Mouse (Mus musculus): ENCODE data around the gene Nme9. TPM values are rescaled to one million over a fixed set of nuclear protein-coding genes. Genes with fewer than 3 reads are reported as not detected.

The Nme9 gene
- polyA plus RNA-seq, 1 experiment from 2014 or later = 1.6 TPM

GRCm38 (mm10) chr9:99464876-99465275 is 13.6 kb downstream of the Nme9 start:
- Histone ChIP-seq H3K4me3 (no peak overlapping the region), H3K4me2 (replicated peaks) (no peak overlapping the region), H3K9me3 (no peaks in the 10 kb centered on the region), H3K27ac (replicated peaks) (no peak overlapping the region), H3K27me3 (no peaks in the 10 kb centered on the region), H3K36me3 (no peaks in the 10 kb centered on the region), H3K9ac (replicated peaks) (no peak overlapping the region), H3K4me1 (no peaks in the 10 kb centered on the region)
- ATAC-seq (replicated peaks) = no peak
- WGBS = 78% methylated on average over 6 of the region's 6 CpGs

- Histone ChIP-seq H3K4me2 (replicated peaks) (no peak overlapping the region), H3K9me3 (no peaks in the 10 kb centered on the region), H3K27ac (replicated peaks) (no peak overlapping the region), H3K9ac (replicated peaks) (no peak overlapping the region), H3K27me3 (no peaks in the 10 kb centered on the region), H3K4me1 (peaks cover 5% of the 10 kb centered on the region; the same call in 1 of the 2 replicates), H3K36me3 (no peaks in the 10 kb centered on the region), H3K4me3 (no peak overlapping the region)
- 86% methylated on average over 9 of the region's 9 CpGs for WGBS
- ATAC-seq (replicated peaks) = no peak
These were observed 17.3 kb downstream of the Nme9 start for GRCm38 (mm10) chr9:99468572-99468971.

GRCm38 (mm10) chr9:99469681-99470273 is 18.5 kb downstream of the Nme9 start:
- WGBS = 73% methylated on average over 8 of the region's 8 CpGs

GRCm38 (mm10) chr9:99470347-99471092 is 19.2 kb downstream of the Nme9 start:
- peaks cover 5% of the 10 kb centered on the region; the same call in 1 of the 2 replicates for H3K4me1 ChIP-seq
- no peak overlapping the region for H3K9ac ChIP-seq (replicated peaks)
- H3K4me2 ChIP-seq (replicated peaks) = no peak overlapping the region
- peaks cover 2% of the 10 kb centered on the region; the same call in 1 of the 2 replicates for H3K36me3 ChIP-seq
- no peak overlapping the region for H3K27ac ChIP-seq (replicated peaks)
- H3K4me3 ChIP-seq = no peak overlapping the region
- no peaks in the 10 kb centered on the region for H3K27me3 ChIP-seq
- ATAC-seq (replicated peaks) = no peak
- no peaks in the 10 kb centered on the region for H3K9me3 ChIP-seq
- 61% methylated on average over 16 of the region's 16 CpGs for WGBS

More at GRCm38 (mm10) chr9:99469681-99470273, 18.5 kb downstream of the Nme9 start:
- ATAC-seq (replicated peaks) = no peak
- H3K9ac ChIP-seq (replicated peaks) = no peak overlapping the region
- H3K4me1 ChIP-seq = peaks cover 5% of the 10 kb centered on the region; the same call in 1 of the 2 replicates
- H3K27me3 ChIP-seq = no peaks in the 10 kb centered on the region
- H3K27ac ChIP-seq (replicated peaks) = no peak overlapping the region
- peaks cover under 1% of the 10 kb centered on the region; the same call in 1 of the 2 replicates for H3K36me3 ChIP-seq
- H3K9me3 ChIP-seq = no peaks in the 10 kb centered on the region
- no peak overlapping the region for H3K4me3 ChIP-seq
- no peak overlapping the region for H3K4me2 ChIP-seq (replicated peaks)

- no peak overlapping the region for H3K4me2 ChIP-seq (replicated peaks)
- H3K27ac ChIP-seq (replicated peaks) = no peak overlapping the region
- no peaks in the 10 kb centered on the region for H3K9me3 ChIP-seq
- peaks cover 2% of the 10 kb centered on the region; the same call in 1 of the 2 replicates for H3K36me3 ChIP-seq
- H3K9ac ChIP-seq (replicated peaks) = no peak overlapping the region
- peaks cover 5% of the 10 kb centered on the region; the same call in 1 of the 2 replicates for H3K4me1 ChIP-seq
- H3K4me3 ChIP-seq = no peak overlapping the region
- no peak for ATAC-seq (replicated peaks)
- WGBS = 92% methylated on average over 7 of the region's 7 CpGs
- H3K27me3 ChIP-seq = no peaks in the 10 kb centered on the region
These were observed 20.1 kb downstream of the Nme9 start for GRCm38 (mm10) chr9:99471334-99471733.

- Histone ChIP-seq H3K9me3 (no peaks in the 10 kb centered on the region), H3K4me3 (no peak overlapping the region), H3K27ac (replicated peaks) (peak overlapping the region; percentile 41; the same call in 1 of the 2 replicates), H3K4me1 (peaks cover 24% of the 10 kb centered on the region), H3K4me2 (replicated peaks) (no peak overlapping the region), H3K27me3 (no peaks in the 10 kb centered on the region), H3K36me3 (peaks cover 11% of the 10 kb centered on the region), H3K9ac (replicated peaks) (no peak overlapping the region)
- 59% methylated on average over 9 of the region's 9 CpGs for WGBS
- ATAC-seq (replicated peaks) = 0 out of 2 replicates have a peak, but pooled peaks have one; percentile 27
These were observed 28.0 kb downstream of the Nme9 start for GRCm38 (mm10) chr9:99479181-99479711.

- Histone ChIP-seq H3K9ac (replicated peaks) (no peak overlapping the region), H3K27ac (replicated peaks) (no peak overlapping the region), H3K4me1 (peaks cover 24% of the 10 kb centered on the region), H3K9me3 (no peaks in the 10 kb centered on the region), H3K27me3 (no peaks in the 10 kb centered on the region), H3K4me2 (replicated peaks) (no peak overlapping the region), H3K4me3 (no peak overlapping the region), H3K36me3 (peaks cover 13% of the 10 kb centered on the region)
- WGBS = 86% methylated on average over 4 of the region's 4 CpGs
- no peak; the same call in 1 of the 2 replicates for ATAC-seq (replicated peaks)
These were observed 29.5 kb downstream of the Nme9 start for GRCm38 (mm10) chr9:99480764-99481163.

GRCm38 (mm10) chr9:99483191-99483590 is 31.9 kb downstream of the Nme9 start:
- Histone ChIP-seq H3K9ac (replicated peaks) (no peak overlapping the region), H3K27me3 (no peaks in the 10 kb centered on the region), H3K36me3 (peaks cover 29% of the 10 kb centered on the region), H3K27ac (replicated peaks) (no peak overlapping the region), H3K9me3 (no peaks in the 10 kb centered on the region), H3K4me1 (peaks cover 24% of the 10 kb centered on the region), H3K4me3 (no peak overlapping the region), H3K4me2 (replicated peaks) (no peak overlapping the region)
- ATAC-seq (replicated peaks) = no peak
- WGBS = 91% methylated on average over 4 of the region's 4 CpGs

GRCm38 (mm10) chr9:99484632-99485031 is 33.4 kb downstream of the Nme9 start:
- Histone ChIP-seq H3K36me3 (peaks cover 29% of the 10 kb centered on the region), H3K27ac (replicated peaks) (no peak overlapping the region), H3K4me2 (replicated peaks) (no peak overlapping the region), H3K9me3 (no peaks in the 10 kb centered on the region), H3K4me1 (peaks cover 14% of the 10 kb centered on the region), H3K4me3 (no peak overlapping the region), H3K27me3 (no peaks in the 10 kb centered on the region), H3K9ac (replicated peaks) (no peak overlapping the region)
- ATAC-seq (replicated peaks) = no peak

- WGBS = 93% methylated on average over 4 of the region's 4 CpGs
- no peak overlapping the region for H3K9ac ChIP-seq (replicated peaks)
- no peak overlapping the region for H3K4me2 ChIP-seq (replicated peaks)
- no peak overlapping the region for H3K27ac ChIP-seq (replicated peaks)
- H3K9me3 ChIP-seq = no peaks in the 10 kb centered on the region
- ATAC-seq (replicated peaks) = no peak
- H3K4me1 ChIP-seq = peaks cover 13% of the 10 kb centered on the region
- peaks cover 29% of the 10 kb centered on the region for H3K36me3 ChIP-seq
- H3K4me3 ChIP-seq = no peak overlapping the region
- no peaks in the 10 kb centered on the region for H3K27me3 ChIP-seq
These were observed 33.9 kb downstream of the Nme9 start for GRCm38 (mm10) chr9:99485144-99485543.

- H3K9ac ChIP-seq (replicated peaks) = no peak overlapping the region
- WGBS = 95% methylated on average over 8 of the region's 8 CpGs
- ATAC-seq (replicated peaks) = no peak
- H3K27me3 ChIP-seq = no peaks in the 10 kb centered on the region
- no peak overlapping the region for H3K4me2 ChIP-seq (replicated peaks)
- no peak overlapping the region for H3K27ac ChIP-seq (replicated peaks)
- no peak overlapping the region for H3K4me3 ChIP-seq
- no peaks in the 10 kb centered on the region for H3K4me1 ChIP-seq
- peaks cover 29% of the 10 kb centered on the region for H3K36me3 ChIP-seq
- no peaks in the 10 kb centered on the region for H3K9me3 ChIP-seq
These were observed 35.9 kb downstream of the Nme9 start for GRCm38 (mm10) chr9:99487126-99487695.

- H3K9ac ChIP-seq (replicated peaks) = no peak overlapping the region
- no peak overlapping the region for H3K27ac ChIP-seq (replicated peaks)
- 85% methylated on average over 3 of the region's 3 CpGs for WGBS
- H3K27me3 ChIP-seq = no peaks in the 10 kb centered on the region
- H3K4me1 ChIP-seq = no peaks in the 10 kb centered on the region
- no peaks in the 10 kb centered on the region for H3K9me3 ChIP-seq
- no peak overlapping the region for H3K4me2 ChIP-seq (replicated peaks)
- no peak for ATAC-seq (replicated peaks)
- H3K4me3 ChIP-seq = no peak overlapping the region
- peaks cover 34% of the 10 kb centered on the region for H3K36me3 ChIP-seq
These were observed 36.6 kb downstream of the Nme9 start for GRCm38 (mm10) chr9:99487841-99488240.

All from forebrain, embryonic 15.5 days (tissue).